Mouse (Mus musculus) stomach, embryonic 15.5 days (tissue): Measurements from ENCODE around the gene Irf4. TPM values are rescaled to one million over a fixed set of nuclear protein-coding genes. Genes with fewer than 3 reads are reported as not detected.

Experiments used
- ATAC-seq: fragments of 200-750 bp; cut with Nextera tagmentation; 2 replicates; pipeline ENCODE4 v1.8.0; 2017; ENCODE audit warnings: low read depth, moderate number of reproducible peaks, moderate TSS enrichment; ENCODE audit not compliant: insufficient read depth, low FRiP score
- H3K27ac ChIP-seq: fragments of 300-500 bp; sonication (generic); 2 replicates; pipeline ENCODE4 v1.5.1; 2015; ENCODE audit warnings: mild to moderate bottlenecking, inconsistent platforms
- H3K27me3 ChIP-seq: fragments of 300-500 bp; sonication (generic); replicated peaks from 2 replicates; pipeline ENCODE4 v1.6.1; 2015; ENCODE audit warnings: inconsistent platforms
- H3K36me3 ChIP-seq: fragments of 300-500 bp; sonication (generic); 2 replicates; pipeline ENCODE4 v1.6.1; 2015; ENCODE audit warnings: inconsistent platforms
- H3K4me1 ChIP-seq: fragments of 300-500 bp; sonication (generic); 2 replicates; pipeline ENCODE4 v1.6.1; 2015; ENCODE audit warnings: inconsistent platforms
- H3K4me2 ChIP-seq: fragments of 300-500 bp; sonication (generic); 2 replicates; pipeline ENCODE4 v1.6.1; 2015; ENCODE audit warnings: mild to moderate bottlenecking, inconsistent platforms
- H3K4me3 ChIP-seq: fragments of 300-500 bp; sonication (generic); replicated peaks from 2 replicates; pipeline ENCODE4 v1.5.1; 2015; ENCODE audit warnings: inconsistent platforms
- H3K9ac ChIP-seq: fragments of 300-500 bp; sonication (generic); 2 replicates; pipeline ENCODE4 v1.6.1; 2015; ENCODE audit warnings: inconsistent platforms
- H3K9me3 ChIP-seq: fragments of 300-500 bp; sonication (generic); 2 replicates; pipeline ENCODE4 v1.6.1; 2016; ENCODE audit warnings: inconsistent platforms
- WGBS: fragments of 180-500 bp; shearing (Covaris S2); methylation state at CpG from one replicate; pipeline ENCODE4 v1.1.7; 2015; 5-methylcytosine and 5-hydroxymethylcytosine counted together
- polyA plus RNA-seq: library from polyadenylated mRNA; unstranded; fragments of >200 nt; fragmentation: Nextera tagmentation; extraction: Ambion mirVana; gene quantifications from 2 replicates; pipeline ENCODE4 v1.2.1, GENCODE M21; 2015

The Irf4 gene
- polyA plus RNA-seq, 1 experiment from 2014 or later = 0.09 TPM

DNA sequence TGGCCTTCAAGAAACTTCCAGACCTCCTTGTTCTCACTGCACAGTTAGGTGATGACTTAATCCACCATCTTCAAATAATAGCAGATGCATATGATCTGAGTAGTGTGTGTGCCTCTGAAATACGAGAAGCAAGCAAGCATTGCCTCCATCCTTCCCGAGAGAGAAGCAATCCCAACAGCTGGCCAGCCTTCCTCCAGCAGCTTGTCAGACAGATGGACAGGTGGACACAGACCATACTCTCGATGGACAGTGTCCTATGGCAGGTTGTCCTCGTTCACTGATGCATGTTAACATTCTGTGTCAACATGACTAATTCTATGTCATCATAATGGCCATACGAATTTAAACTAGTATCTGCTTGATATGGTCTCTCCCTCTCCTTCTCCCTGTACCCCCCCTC, 25.8 kb upstream of the Irf4 start:
- no peak overlapping the region for H3K9ac ChIP-seq
- WGBS = 42% methylated on average over 5 of the region's 5 CpGs
- H3K4me1 ChIP-seq = peaks cover 6% of the 10 kb centered on the region; the same call in 1 of the 2 replicates
- H3K27me3 ChIP-seq = no peaks in the 10 kb centered on the region
- no peak overlapping the region for H3K27ac ChIP-seq
- no peak overlapping the region for H3K4me2 ChIP-seq
- H3K36me3 ChIP-seq = no peaks in the 10 kb centered on the region
- no peak overlapping the region for H3K4me3 ChIP-seq
- no peaks in the 10 kb centered on the region for H3K9me3 ChIP-seq
- ATAC-seq = no peak

DNA sequence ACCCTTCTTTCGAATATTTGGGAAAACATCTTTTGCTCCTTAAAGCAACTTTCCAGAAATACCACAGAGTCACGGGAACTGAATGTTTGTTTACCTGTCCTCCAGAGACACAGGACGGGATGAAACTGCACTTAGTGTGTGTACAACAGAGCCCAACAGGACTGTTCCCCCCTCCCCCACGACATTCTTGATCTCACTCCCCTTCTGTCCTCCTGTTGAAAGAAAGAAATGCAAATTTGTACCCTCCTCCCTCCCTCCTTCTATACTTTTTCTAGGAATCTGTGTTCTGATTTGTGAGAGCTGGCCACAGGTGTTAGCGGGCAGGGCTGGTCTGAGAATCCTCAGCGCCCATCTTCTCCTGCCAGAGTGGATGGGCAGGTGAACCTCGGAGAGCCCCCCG, 25.2 kb upstream of the Irf4 start:
- Histone ChIP-seq H3K4me3 (no peak overlapping the region), H3K9ac (no peak overlapping the region), H3K27me3 (no peaks in the 10 kb centered on the region), H3K27ac (no peak overlapping the region), H3K4me2 (no peak overlapping the region), H3K36me3 (no peaks in the 10 kb centered on the region), H3K9me3 (no peaks in the 10 kb centered on the region), H3K4me1 (peaks cover 6% of the 10 kb centered on the region; the same call in 1 of the 2 replicates)
- no peak for ATAC-seq
- 57% methylated on average over 8 of the region's 8 CpGs for WGBS

- ATAC-seq = peak; percentile 28; the same call in 1 of the 2 replicates
- no peaks in the 10 kb centered on the region for H3K9me3 ChIP-seq
- no peaks in the 10 kb centered on the region for H3K27me3 ChIP-seq
- 0 out of 2 replicates have a peak overlapping the region, but pooled peaks have one; percentile 11 for H3K27ac ChIP-seq
- no peaks in the 10 kb centered on the region for H3K36me3 ChIP-seq
- peaks cover 6% of the 10 kb centered on the region; the same call in 1 of the 2 replicates for H3K4me1 ChIP-seq
- 21% methylated on average over 7 of the region's 7 CpGs for WGBS
- H3K9ac ChIP-seq = no peak overlapping the region
- peak overlapping the region; percentile 34; the same call in 1 of the 2 replicates for H3K4me2 ChIP-seq
- H3K4me3 ChIP-seq = no peak overlapping the region
Observed at GRCm38 (mm10) chr13:30724691-30725271, 24.2 kb upstream of the Irf4 start.

- H3K4me3 ChIP-seq = no peak overlapping the region
- H3K36me3 ChIP-seq = no peaks in the 10 kb centered on the region
- H3K4me1 ChIP-seq = peaks cover 6% of the 10 kb centered on the region; the same call in 1 of the 2 replicates
- H3K27ac ChIP-seq = no peak overlapping the region
- no peaks in the 10 kb centered on the region for H3K9me3 ChIP-seq
- no peaks in the 10 kb centered on the region for H3K27me3 ChIP-seq
- no peak overlapping the region for H3K4me2 ChIP-seq
- 86% methylated on average over 4 of the region's 4 CpGs for WGBS
- no peak for ATAC-seq
- no peak overlapping the region for H3K9ac ChIP-seq
Observed at GRCm38 (mm10) chr13:30726879-30727278, 22.1 kb upstream of the Irf4 start.

GRCm38 (mm10) chr13:30728155-30728554, 20.9 kb upstream of the Irf4 start:
- H3K27me3 ChIP-seq = no peaks in the 10 kb centered on the region
- WGBS = 89% methylated on average over 7 of the region's 7 CpGs
- no peaks in the 10 kb centered on the region for H3K36me3 ChIP-seq
- no peak for ATAC-seq
- H3K27ac ChIP-seq = no peak overlapping the region
- H3K4me3 ChIP-seq = no peak overlapping the region
- H3K4me1 ChIP-seq = peaks cover 3% of the 10 kb centered on the region; the same call in 1 of the 2 replicates
- H3K9me3 ChIP-seq = no peaks in the 10 kb centered on the region
- no peak overlapping the region for H3K4me2 ChIP-seq
- no peak overlapping the region for H3K9ac ChIP-seq

DNA sequence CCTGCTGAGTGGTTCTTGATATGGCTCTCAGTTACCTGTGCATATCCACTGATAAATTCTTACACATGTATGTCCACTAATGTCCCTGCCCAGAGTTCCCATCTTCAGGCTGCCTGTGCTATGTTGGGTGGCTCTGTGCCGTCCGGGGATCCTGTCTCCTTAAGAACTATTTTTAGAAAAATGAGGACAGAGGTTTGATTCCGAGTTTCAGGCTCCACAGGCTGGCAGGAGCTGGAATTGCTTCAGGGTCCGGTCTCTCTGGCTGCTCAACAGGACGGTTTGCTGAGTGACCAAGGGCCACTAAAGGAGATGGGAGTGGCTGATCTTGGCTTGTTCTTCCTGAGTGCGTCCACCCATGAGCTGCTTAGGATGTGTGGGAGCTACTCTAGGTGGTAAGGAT, 19.8 kb upstream of the Irf4 start:
- WGBS = 36% methylated on average over 6 of the region's 6 CpGs
- Histone ChIP-seq H3K27me3 (no peaks in the 10 kb centered on the region), H3K36me3 (no peaks in the 10 kb centered on the region), H3K4me2 (no peak overlapping the region), H3K9me3 (no peaks in the 10 kb centered on the region), H3K27ac (no peak overlapping the region), H3K4me3 (no peak overlapping the region), H3K4me1 (peaks cover 3% of the 10 kb centered on the region; the same call in 1 of the 2 replicates), H3K9ac (no peak overlapping the region)
- no peak for ATAC-seq

- no peak overlapping the region for H3K4me3 ChIP-seq
- H3K36me3 ChIP-seq = no peaks in the 10 kb centered on the region
- no peak overlapping the region for H3K9ac ChIP-seq
- no peak overlapping the region for H3K4me2 ChIP-seq
- H3K27ac ChIP-seq = no peak overlapping the region
- WGBS = 81% methylated on average over 15 of the region's 15 CpGs
- ATAC-seq = no peak
- no peaks in the 10 kb centered on the region for H3K27me3 ChIP-seq
- peaks cover 2% of the 10 kb centered on the region; the same call in 1 of the 2 replicates for H3K4me1 ChIP-seq
- H3K9me3 ChIP-seq = no peaks in the 10 kb centered on the region
Observed at GRCm38 (mm10) chr13:30730104-30730793, 18.8 kb upstream of the Irf4 start.

DNA sequence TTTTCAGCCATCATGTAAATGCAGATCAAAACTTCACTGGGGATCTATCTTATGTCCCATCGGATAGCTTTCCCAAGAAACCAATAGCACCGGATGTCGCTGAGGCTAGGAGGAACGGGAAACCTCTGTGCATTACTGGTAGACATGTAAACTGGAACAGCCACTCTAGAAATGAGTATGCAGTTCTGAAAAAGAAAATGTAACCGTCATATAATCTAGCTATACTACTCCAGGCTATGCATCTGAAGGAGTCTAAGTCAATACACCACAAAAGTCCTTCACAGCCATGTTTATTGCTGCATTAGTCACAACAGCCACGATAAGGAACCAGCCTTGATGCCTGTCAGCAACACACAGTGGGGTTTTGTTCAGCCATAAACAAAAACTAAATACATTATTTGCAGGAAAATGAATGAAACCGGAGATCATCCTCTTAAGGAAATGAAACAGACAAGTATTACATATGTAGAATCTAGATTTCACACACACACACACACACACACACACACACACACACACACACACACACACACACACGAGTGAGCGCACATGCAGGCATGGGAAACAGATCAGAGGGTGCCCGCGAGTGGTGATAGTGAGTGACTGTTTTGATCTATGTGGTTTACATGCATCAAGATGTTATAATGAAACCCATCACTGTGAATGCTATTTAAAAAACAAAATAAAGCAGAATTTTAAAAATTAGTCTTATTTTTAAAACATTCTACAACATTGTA, 16.1 kb upstream of the Irf4 start:
- no peak for ATAC-seq
- WGBS = 76% methylated on average over 11 of the region's 11 CpGs
- no peak overlapping the region for H3K9ac ChIP-seq
- no peaks in the 10 kb centered on the region for H3K4me1 ChIP-seq
- H3K27ac ChIP-seq = no peak overlapping the region
- no peaks in the 10 kb centered on the region for H3K27me3 ChIP-seq
- no peak overlapping the region for H3K4me2 ChIP-seq
- H3K36me3 ChIP-seq = no peaks in the 10 kb centered on the region
- no peak overlapping the region for H3K4me3 ChIP-seq
- H3K9me3 ChIP-seq = no peaks in the 10 kb centered on the region

DNA sequence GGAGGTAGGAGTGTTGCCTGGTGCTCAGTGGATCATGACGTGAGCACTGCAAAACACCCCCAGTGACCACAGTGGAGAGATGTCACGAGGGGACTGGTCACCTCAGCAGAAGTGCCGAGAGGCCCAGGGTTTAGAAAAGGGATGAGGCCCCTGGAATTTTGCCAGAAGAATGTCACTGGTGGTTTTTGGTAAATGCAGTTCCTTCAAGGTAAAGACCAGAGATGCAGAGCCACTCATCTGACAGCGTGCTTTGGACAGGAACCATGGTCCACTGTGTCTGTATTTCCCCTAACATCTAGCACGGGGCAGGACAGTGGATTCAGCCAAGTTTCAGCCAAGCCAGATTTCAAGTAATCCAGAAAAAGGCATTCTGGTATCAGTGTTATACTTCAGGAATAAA, 12.3 kb upstream of the Irf4 start:
- H3K9me3 ChIP-seq = no peaks in the 10 kb centered on the region
- no peak overlapping the region for H3K9ac ChIP-seq
- H3K4me3 ChIP-seq = no peak overlapping the region
- 80% methylated on average over 5 of the region's 5 CpGs for WGBS
- H3K4me1 ChIP-seq = no peaks in the 10 kb centered on the region
- H3K4me2 ChIP-seq = no peak overlapping the region
- no peaks in the 10 kb centered on the region for H3K36me3 ChIP-seq
- H3K27me3 ChIP-seq = no peaks in the 10 kb centered on the region
- no peak for ATAC-seq
- no peak overlapping the region for H3K27ac ChIP-seq

- Histone ChIP-seq H3K4me2 (no peak overlapping the region), H3K9me3 (no peaks in the 10 kb centered on the region), H3K27me3 (no peaks in the 10 kb centered on the region), H3K4me3 (no peak overlapping the region), H3K27ac (no peak overlapping the region), H3K36me3 (no peaks in the 10 kb centered on the region), H3K9ac (no peak overlapping the region), H3K4me1 (no peaks in the 10 kb centered on the region)
- WGBS = 77% methylated on average over 2 of the region's 2 CpGs
- no peak for ATAC-seq
Observed at GRCm38 (mm10) chr13:30737257-30737656, 11.8 kb upstream of the Irf4 start.

DNA sequence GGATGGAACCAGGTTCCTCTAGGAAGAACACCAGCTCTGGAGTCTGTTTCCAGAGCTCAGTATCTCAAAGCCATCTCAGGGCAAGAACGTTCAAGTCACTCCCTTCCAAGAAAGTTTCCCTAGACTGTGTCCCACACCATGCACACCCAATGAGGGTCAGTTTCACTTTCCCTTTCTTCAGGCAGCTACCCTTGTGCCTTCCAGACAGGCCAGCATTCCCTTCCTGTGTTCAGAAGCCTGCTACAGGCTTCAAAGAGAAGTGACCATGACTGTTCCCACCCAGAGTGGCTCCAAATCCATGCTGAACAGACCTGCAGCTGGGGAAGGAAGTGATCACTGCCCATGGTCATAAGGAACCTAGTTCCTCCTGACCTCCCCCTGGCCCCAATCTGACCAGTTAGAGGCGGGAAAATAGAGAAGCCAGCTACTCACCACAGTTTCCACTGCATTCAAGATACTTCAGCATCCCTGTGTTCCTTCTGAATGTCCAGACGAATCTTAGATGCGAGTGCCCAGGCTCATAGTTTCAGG, 10.7 kb upstream of the Irf4 start:
- H3K27ac ChIP-seq = no peak overlapping the region
- no peak overlapping the region for H3K4me3 ChIP-seq
- 0 out of 2 replicates have a peak, but pooled peaks cover 3% of the 10 kb centered on the region for H3K27me3 ChIP-seq
- no peak overlapping the region for H3K9ac ChIP-seq
- no peaks in the 10 kb centered on the region for H3K36me3 ChIP-seq
- no peak overlapping the region for H3K4me2 ChIP-seq
- ATAC-seq = no peak
- H3K4me1 ChIP-seq = no peaks in the 10 kb centered on the region
- WGBS = 70% methylated on average over 4 of the region's 4 CpGs
- no peaks in the 10 kb centered on the region for H3K9me3 ChIP-seq

DNA sequence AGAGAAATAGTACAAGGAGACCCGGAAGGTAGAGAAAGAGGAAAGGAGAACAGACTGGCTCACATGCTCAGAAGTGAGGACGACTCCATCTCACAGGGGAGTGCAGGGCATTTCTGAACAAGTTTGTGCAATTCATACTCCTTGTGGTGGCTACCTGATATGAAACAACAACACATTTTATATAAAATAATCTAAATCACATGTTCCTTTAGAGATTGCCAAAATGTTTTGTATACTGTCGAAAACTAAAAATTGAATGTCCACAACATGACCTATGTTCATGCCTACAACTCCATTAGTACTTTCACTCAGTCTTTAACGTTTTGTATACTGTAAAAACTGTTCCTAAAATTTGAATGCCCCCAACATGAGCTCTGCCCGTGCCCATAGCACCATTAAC, 7.9 kb upstream of the Irf4 start:
- Histone ChIP-seq H3K27me3 (0 out of 2 replicates have a peak, but pooled peaks cover 3% of the 10 kb centered on the region), H3K9me3 (no peaks in the 10 kb centered on the region), H3K4me2 (no peak overlapping the region), H3K4me3 (no peak overlapping the region), H3K4me1 (no peaks in the 10 kb centered on the region), H3K27ac (no peak overlapping the region), H3K9ac (no peak overlapping the region), H3K36me3 (no peaks in the 10 kb centered on the region)
- 70% methylated on average over 5 of the region's 5 CpGs for WGBS
- ATAC-seq = no peak
